Mouse (Mus musculus) hematopoietic stem cell, adult 5-6 weeks (primary cell): ENCODE data around the gene Pkd1l1. TPM values are rescaled to one million over a fixed set of nuclear protein-coding genes. Genes with fewer than 3 reads are reported as not detected.

Experiments
- ATAC-seq, 2 experiments: fragments of 125-278 bp in 1 of 2; replicated peaks in 1 of 2; 2 replicates each; pipeline ENCODE4 v1.8.0; 2016 to 2017; ENCODE audit warnings: inconsistent platforms in 2 of 2, mild to moderate bottlenecking in 2 of 2, moderate number of reproducible peaks in 2 of 2, low read depth in 1 of 2, moderate TSS enrichment in 1 of 2; ENCODE audit not compliant: low FRiP score in 2 of 2, poor library complexity in 2 of 2, severe bottlenecking in 2 of 2, insufficient read depth in 1 of 2, low TSS enrichment in 1 of 2
- total RNA-seq: library from RNA; stranded (forward); fragments of 172-1452, 232-1000 nt; gene quantifications from 2 replicates; pipeline ENCODE4 v1.2.3, GENCODE M21; 2017

The Pkd1l1 gene
- total RNA-seq, 1 experiment from 2014 or later = not detected

- ATAC-seq = no peak
Measured at GRCm38 (mm10) chr11:8955678-8956077, 17.4 kb downstream of the Pkd1l1 start.

- ATAC-seq = no peak
Measured at GRCm38 (mm10) chr11:8949765-8950430, 23.2 kb downstream of the Pkd1l1 start.

DNA sequence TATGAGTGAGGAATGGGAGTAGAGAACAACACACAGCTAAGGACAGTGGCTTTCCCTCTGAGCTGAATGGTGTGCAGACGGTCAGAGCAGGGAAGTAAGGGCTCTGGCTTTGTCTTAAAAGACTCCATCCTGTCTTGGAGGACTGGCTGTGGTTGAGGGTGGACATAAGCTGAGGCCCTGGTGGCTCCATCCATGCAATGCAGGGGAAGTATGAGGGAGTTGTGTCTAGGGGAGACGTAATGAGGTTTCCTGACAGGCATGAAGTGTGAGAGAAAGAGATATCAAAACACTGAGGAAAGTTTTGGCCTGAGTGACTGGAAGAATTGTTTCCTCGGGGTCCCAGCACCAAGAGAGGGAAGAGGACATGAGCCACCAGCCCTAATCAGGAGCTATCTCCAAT is 24.2 kb downstream of the Pkd1l1 start:
- ATAC-seq = peak in 1 of 2 experiments; percentile 6; a peak in 1 of 4 replicates

- no peak for ATAC-seq
Measured at GRCm38 (mm10) chr11:8944114-8944513, 29.0 kb downstream of the Pkd1l1 start.

DNA sequence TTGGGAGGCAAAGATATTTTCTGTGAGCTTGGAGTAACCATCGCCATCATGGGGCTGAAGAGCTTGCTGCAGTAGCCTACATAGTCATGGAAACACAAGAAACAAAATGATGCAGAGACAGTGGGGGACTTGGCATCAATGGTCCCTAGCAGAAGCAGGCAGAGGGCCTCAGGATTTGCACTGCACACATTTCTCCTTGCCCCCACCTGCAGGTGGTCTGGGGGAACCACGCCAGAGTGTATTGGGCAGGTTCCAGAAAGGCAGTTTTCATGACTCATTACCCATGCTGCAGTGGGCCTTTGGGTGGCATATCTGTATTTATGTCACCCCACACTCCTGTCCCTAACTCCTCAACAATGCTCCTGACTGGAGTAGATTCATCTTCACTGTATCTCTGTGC is 30.6 kb downstream of the Pkd1l1 start:
- ATAC-seq = no peak

DNA sequence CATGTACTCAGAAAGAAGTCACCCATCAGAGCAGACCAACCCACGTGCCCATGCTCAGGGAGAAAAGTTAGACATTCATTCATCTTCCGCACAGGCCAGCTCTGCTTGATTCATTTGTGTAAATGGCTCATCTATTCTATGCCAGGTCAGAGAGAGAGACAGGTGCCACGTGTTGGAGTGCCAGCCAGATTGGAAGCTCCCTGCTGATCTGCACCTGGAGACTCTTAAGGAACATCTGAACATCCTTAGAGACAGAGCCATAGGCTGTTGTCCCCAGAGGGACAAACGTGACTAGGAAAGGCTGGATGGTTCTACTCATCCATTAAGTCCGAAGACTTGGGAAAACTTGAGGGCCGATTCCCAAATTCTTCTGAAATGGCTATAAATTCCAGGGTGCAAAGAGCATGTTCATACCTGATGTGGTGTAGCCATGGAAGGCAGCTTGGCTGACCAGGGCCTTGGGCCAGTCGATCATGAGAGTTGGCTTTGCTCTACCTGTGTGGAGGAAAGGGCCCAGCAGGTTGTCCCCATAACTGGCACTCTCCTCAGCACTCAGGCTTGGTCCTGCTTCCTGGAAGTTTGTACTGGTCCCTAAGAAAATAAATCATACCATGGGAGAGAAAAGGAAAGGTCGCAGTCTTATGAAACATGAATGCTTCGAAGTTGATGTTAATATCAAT is 36.5 kb downstream of the Pkd1l1 start:
- ATAC-seq = no peak

DNA sequence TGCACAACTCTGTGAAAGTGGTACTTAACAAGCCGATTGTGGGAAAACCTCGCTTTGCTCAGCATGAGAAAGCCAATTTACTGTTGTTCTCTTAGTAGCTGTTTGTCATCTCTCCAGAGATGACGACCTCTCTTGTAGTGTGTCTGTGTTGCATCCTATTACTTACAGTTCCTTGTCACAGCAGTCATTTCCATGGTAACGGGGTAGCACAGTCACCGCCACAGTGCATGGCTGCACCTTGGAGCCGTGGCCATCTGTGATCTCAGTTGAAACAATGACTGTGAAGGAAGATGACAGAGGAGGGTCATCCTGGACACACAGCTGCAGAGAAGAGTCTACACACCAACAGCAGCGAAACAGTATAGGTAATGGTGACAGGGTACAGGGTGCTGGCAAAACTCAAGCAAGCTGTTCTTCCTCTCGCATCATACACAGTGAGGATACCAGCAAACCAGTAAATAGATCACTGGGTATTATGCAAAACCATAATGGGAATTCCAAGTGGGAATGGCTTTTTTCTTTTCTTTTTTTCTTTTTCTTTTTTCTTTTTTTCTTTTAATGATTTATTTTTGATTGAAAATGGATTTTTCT is 56.9 kb downstream of the Pkd1l1 start:
- no peak for ATAC-seq

GRCm38 (mm10) chr11:8882793-8883192 is 90.3 kb downstream of the Pkd1l1 start:
- no peak for ATAC-seq

- ATAC-seq = no peak
Measured at GRCm38 (mm10) chr11:8881521-8881920, 91.5 kb downstream of the Pkd1l1 start.

DNA sequence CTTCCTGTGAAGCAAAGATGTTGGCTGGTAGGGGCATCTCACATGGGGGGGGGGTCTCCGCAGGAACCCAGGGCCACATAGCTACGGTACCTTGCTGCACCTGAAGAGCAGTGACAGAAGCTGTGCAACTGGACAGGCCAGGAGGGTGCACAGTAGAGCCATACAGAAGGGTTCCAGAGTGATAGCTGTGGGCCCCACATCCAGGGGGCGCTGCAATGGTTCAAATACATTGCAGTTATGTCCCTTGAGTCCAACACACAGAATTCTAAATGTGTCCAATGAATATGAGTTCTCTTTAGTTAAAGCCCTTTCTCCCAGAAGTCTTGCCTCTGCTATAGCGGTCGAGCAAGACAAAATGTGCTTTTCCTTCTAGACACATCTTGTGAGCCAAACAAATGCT is 103.0 kb downstream of the Pkd1l1 start:
- no peak for ATAC-seq

DNA sequence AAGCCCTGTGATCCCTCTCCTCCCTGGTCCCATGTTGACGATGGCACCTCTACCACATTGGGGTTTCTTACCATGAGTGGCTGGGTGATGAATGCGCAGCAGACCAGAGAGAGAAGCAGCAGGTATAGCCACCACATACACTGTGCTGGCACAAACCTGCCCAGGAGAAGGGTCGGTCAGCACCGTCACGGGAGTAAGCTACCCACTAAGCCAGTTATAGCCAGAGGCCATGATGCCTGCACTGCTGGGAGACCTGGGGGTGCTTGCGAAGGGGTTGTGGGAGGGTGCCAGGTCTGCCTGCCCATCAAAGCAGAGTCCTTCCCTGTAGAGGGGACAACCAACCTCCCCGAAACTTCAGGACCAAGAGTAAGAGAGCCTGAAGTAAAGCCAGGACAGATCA is 107.0 kb downstream of the Pkd1l1 start:
- no peak for ATAC-seq

- no peak for ATAC-seq
Measured at GRCm38 (mm10) chr11:8863955-8864675, 109.0 kb downstream of the Pkd1l1 start.

- no peak for ATAC-seq
Measured at GRCm38 (mm10) chr11:8862426-8862825, 110.6 kb downstream of the Pkd1l1 start.

DNA sequence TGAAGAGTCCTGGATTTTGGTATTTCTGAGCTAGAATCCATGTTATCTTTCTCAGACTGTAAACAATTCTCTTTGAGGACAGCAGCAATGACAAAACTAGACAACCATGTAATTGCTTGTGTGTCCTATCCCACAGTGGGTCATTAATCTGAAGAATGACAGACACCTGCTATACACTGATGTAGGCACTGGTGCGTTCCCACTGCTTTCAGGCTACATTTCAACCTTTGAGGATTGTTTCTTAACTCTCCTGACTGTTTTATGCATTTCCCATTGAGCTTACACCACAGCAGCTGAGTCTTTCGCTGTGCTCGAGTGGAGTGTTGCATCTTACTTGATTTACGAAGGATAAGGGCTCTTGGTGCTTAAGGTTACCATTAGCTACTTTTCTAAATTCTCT is 111.1 kb downstream of the Pkd1l1 start:
- no peak for ATAC-seq

DNA sequence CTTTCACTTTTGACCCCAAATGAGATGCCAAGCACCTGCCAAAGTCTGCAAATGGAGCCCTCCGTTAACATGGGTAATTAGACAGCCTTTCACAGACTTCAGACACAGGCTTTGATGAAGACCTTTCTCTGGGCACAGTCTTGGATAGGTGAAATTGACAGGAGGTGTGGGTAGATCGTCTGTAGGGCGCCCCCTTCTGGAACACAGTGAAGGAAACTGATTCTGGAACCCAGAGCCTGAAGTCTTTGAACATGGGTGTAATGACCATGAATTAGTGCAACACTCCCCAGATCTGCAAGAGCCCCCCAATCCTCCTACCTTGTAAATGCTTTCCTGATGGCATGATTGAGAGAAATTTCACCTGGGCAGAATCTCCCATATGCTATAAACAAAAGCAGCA is 112.2 kb downstream of the Pkd1l1 start:
- ATAC-seq = 0 out of 4 replicates have a peak, but pooled peaks of 1 of the 2 experiments have one; percentile 32

DNA sequence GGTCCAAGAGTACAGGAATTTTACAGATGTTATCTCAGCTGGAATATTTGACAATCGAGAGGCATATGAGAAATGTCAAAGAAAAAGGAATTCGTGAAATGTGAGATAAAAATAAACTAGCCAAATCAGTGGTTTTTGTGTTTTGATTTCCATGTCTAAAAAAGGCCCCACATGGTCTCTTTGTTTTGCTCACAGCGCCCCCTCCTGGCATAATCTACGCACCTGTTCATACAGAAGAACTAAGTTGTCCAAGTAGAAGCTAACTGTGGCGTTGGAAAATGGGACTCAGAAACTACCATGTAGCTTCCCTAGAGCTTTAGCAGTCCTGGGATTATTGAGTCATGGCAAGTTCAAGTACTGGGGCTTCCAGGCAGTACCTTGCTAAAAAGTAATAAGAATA is 113.2 kb downstream of the Pkd1l1 start:
- peak in 1 of 2 experiments; percentile 65; a peak in 3 of 4 replicates for ATAC-seq

GRCm38 (mm10) chr11:8859041-8859440 is 114.0 kb downstream of the Pkd1l1 start:
- ATAC-seq = no peak

- ATAC-seq = no peak
Measured at GRCm38 (mm10) chr11:8856125-8856524, 116.9 kb downstream of the Pkd1l1 start.
